Mouse (Mus musculus) ES-Bruce4 (cell line): ENCODE results near the gene Gss.

Source experiments
- CTCF ChIP-seq: IDR thresholded peaks from one replicate; pipeline ENCODE4 v1.8.1; 2011; ENCODE audit warnings: low read depth, low read length
- POLR2A ChIP-seq: IDR thresholded peaks from one replicate; pipeline ENCODE4 v1.8.1; 2011; ENCODE audit warnings: low read length; ENCODE audit not compliant: insufficient read depth

- TF ChIP-seq POLR2A, result no peak
- peak; percentile 42 for TF ChIP-seq CTCF
Observed at GRCm38 (mm10) chr2:155515941-155516340, 76.7 kb downstream of the Gss start.
